Mouse (Mus musculus): Measurements from ENCODE around the gene Idh3b. TPM values are rescaled to one million over a fixed set of nuclear protein-coding genes. Genes with fewer than 3 reads are reported as not detected.

Idh3b gene
- polyA plus RNA-seq (2017; shearing (Covaris generic)) = 195 TPM

GRCm38 (mm10) chr2:130283854-130284654, at the start of gene Idh3b:
TSS of gene Idh3b (minus strand) at chr2:130284547.

GRCm38 (mm10) chr2:130294936-130295277, 10.6 kb upstream of the Idh3b start, which contains the start of gene Ebf4:
TSS of gene Ebf4 (plus strand) at chr2:130295169.

GRCm38 (mm10) chr2:130274149-130274861, 10.0 kb downstream of the Idh3b start, which contains the start of gene Nop56:
TSS of gene Nop56 (plus strand) at chr2:130274430.

Other genes starting within 250 kb of the Idh3b start
- not detected for gene Tgm6, start 172.1 kb downstream of the Idh3b start, polyA plus RNA-seq (2017; shearing (Covaris generic))
- gene Snrpb, start 105.1 kb downstream of the Idh3b start, polyA plus RNA-seq (2017; shearing (Covaris generic)) = 419 TPM
- gene Tmc2, start 89.4 kb downstream of the Idh3b start, polyA plus RNA-seq (2017; shearing (Covaris generic)) = not detected
- gene Nop56, start 10.1 kb downstream of the Idh3b start, polyA plus RNA-seq (2017; shearing (Covaris generic)) = 273 TPM
- gene Ebf4, start 10.6 kb upstream of the Idh3b start, polyA plus RNA-seq (2017; shearing (Covaris generic)) = not detected
- gene Cpxm1, start 113.0 kb upstream of the Idh3b start, polyA plus RNA-seq (2017; shearing (Covaris generic)) = 0.17 TPM
- not detected for gene Gm28372, start 120.7 kb upstream of the Idh3b start, polyA plus RNA-seq (2017; shearing (Covaris generic))
- gene 1700020A23Rik, start 120.7 kb upstream of the Idh3b start, polyA plus RNA-seq (2017; shearing (Covaris generic)) = not detected
- gene Tmem239, start 121.9 kb upstream of the Idh3b start, polyA plus RNA-seq (2017; shearing (Covaris generic)) = not detected
- 253 TPM for gene Vps16, start 139.8 kb upstream of the Idh3b start, polyA plus RNA-seq (2017; shearing (Covaris generic))
- gene Pced1a, start 140.2 kb upstream of the Idh3b start, polyA plus RNA-seq (2017; shearing (Covaris generic)) = 23.2 TPM
- gene Ptpra, start 165.7 kb upstream of the Idh3b start, polyA plus RNA-seq (2017; shearing (Covaris generic)) = 29.8 TPM

All from activated CD4-positive, CD25-positive, alpha-beta regulatory T cell, adult 9 weeks (primary cell).